Mouse (Mus musculus): Measurements from ENCODE around the gene Lmtk2.

Lmtk2 gene

GRCm38 (mm10) chr5:144109201-144109600 is 9.0 kb downstream of the Lmtk2 start:
- DNase-seq (ENCODE audit: low spot score in 2 of 2) = no peak

GRCm38 (mm10) chr5:144112574-144113438 is 12.6 kb downstream of the Lmtk2 start:
- no peak for DNase-seq (ENCODE audit: low spot score in 2 of 2)

GRCm38 (mm10) chr5:144114068-144114467 is 13.8 kb downstream of the Lmtk2 start:
- DNase-seq (ENCODE audit: low spot score in 2 of 2) = no peak

GRCm38 (mm10) chr5:144114970-144115627 is 14.9 kb downstream of the Lmtk2 start:
- no peak for DNase-seq (ENCODE audit: low spot score in 2 of 2)

- no peak for DNase-seq (ENCODE audit: low spot score in 2 of 2)
Measured at GRCm38 (mm10) chr5:144115628-144115977, 15.4 kb downstream of the Lmtk2 start.

GRCm38 (mm10) chr5:144118271-144118670 is 18.0 kb downstream of the Lmtk2 start:
- no peak for DNase-seq (ENCODE audit: low spot score in 2 of 2)

GRCm38 (mm10) chr5:144119286-144119685 is 19.1 kb downstream of the Lmtk2 start:
- DNase-seq (ENCODE audit: low spot score in 2 of 2) = no peak

- DNase-seq (ENCODE audit: low spot score in 2 of 2) = no peak
Measured at GRCm38 (mm10) chr5:144121489-144121888, 21.3 kb downstream of the Lmtk2 start.

GRCm38 (mm10) chr5:144125979-144126755 is 25.9 kb downstream of the Lmtk2 start:
- peak; percentile 7 to 17 for DNase-seq (ENCODE audit: low spot score in 2 of 2)

- no peak for DNase-seq (ENCODE audit: low spot score in 2 of 2)
Measured at GRCm38 (mm10) chr5:144143531-144143930, 43.3 kb downstream of the Lmtk2 start.

- no peak for DNase-seq (ENCODE audit: low spot score in 2 of 2)
Measured at GRCm38 (mm10) chr5:144146898-144147297, 46.7 kb downstream of the Lmtk2 start.

GRCm38 (mm10) chr5:144149530-144149929 is 49.3 kb downstream of the Lmtk2 start:
- no peak for DNase-seq (ENCODE audit: low spot score in 2 of 2)

GRCm38 (mm10) chr5:144151270-144151669 is 51.0 kb downstream of the Lmtk2 start:
- no peak for DNase-seq (ENCODE audit: low spot score in 2 of 2)

- peak; percentile 20 to 66 for DNase-seq (ENCODE audit: low spot score in 2 of 2)
Measured at GRCm38 (mm10) chr5:144154528-144154927, 54.3 kb downstream of the Lmtk2 start.

GRCm38 (mm10) chr5:144158604-144159003 is 58.4 kb downstream of the Lmtk2 start:
- no peak for DNase-seq (ENCODE audit: low spot score in 2 of 2)

GRCm38 (mm10) chr5:144159137-144159536 is 58.9 kb downstream of the Lmtk2 start:
- DNase-seq (ENCODE audit: low spot score in 2 of 2) = no peak

- no peak for DNase-seq (ENCODE audit: low spot score in 2 of 2)
Measured at GRCm38 (mm10) chr5:144162080-144162812, 62.0 kb downstream of the Lmtk2 start.

- DNase-seq (ENCODE audit: low spot score in 2 of 2) = peak in 1 of 2 experiments; percentile 14
Measured at GRCm38 (mm10) chr5:144162813-144163517, 62.7 kb downstream of the Lmtk2 start.

- DNase-seq (ENCODE audit: low spot score in 2 of 2) = no peak
Measured at GRCm38 (mm10) chr5:144165756-144166155, 65.5 kb downstream of the Lmtk2 start.

GRCm38 (mm10) chr5:144169275-144169975 is 69.2 kb downstream of the Lmtk2 start:
- no peak for DNase-seq (ENCODE audit: low spot score in 2 of 2)

Data from thymus, postnatal 10 days (tissue).